Mouse (Mus musculus) G1E (cell line): ENCODE results near the gene Mfap4. TPM values are rescaled to one million over a fixed set of nuclear protein-coding genes. Genes with fewer than 3 reads are reported as not detected.

Source experiments
- ATAC-seq: 2 replicates; pipeline ENCODE4 v1.8.0; 2016; ENCODE audit warnings: mild to moderate bottlenecking; ENCODE audit not compliant: insufficient number of reproducible peaks, poor library complexity, low FRiP score, severe bottlenecking; ENCODE audit errors: extremely low read depth
- DNase-seq: peaks from one replicate; pipeline ENCODE4 v3.0.0; 2012; ENCODE audit warnings: low spot score
- H3K27me3 ChIP-seq: 2 replicates; pipeline ENCODE4 v1.6.1; 2012; ENCODE audit warnings: mild to moderate bottlenecking, low read length, inconsistent platforms; ENCODE audit not compliant: insufficient read depth
- H3K36me3 ChIP-seq: replicated peaks from 2 replicates; pipeline ENCODE3; 2012; ENCODE audit warnings: mild to moderate bottlenecking, inconsistent platforms
- H3K4me1 ChIP-seq: 2 replicates; pipeline ENCODE4 v1.6.1; 2012; ENCODE audit warnings: low read depth, low read length, inconsistent platforms, mixed read lengths; ENCODE audit not compliant: insufficient read depth
- H3K4me3 ChIP-seq: 2 replicates; pipeline ENCODE4 v1.5.1; 2012; ENCODE audit warnings: low read depth, mild to moderate bottlenecking, inconsistent platforms, low read length, moderate library complexity, mixed read lengths
- H3K9me3 ChIP-seq: replicated peaks from 2 replicates; pipeline ENCODE4 v1.6.1; 2012; ENCODE audit warnings: inconsistent platforms
- CTCF ChIP-seq: IDR thresholded peaks from 2 replicates; pipeline ENCODE4 v1.5.1; 2012; ENCODE audit warnings: low read depth, low read length, inconsistent platforms, mixed read lengths
- GATA1 ChIP-seq: IDR thresholded peaks from 2 replicates; pipeline ENCODE4 v1.6.1; 2012; ENCODE audit warnings: borderline replicate concordance, low read length, inconsistent platforms, mixed read lengths
- GATA2 ChIP-seq: IDR thresholded peaks from 2 replicates; pipeline ENCODE4 v1.6.1; 2012; ENCODE audit warnings: low read depth, low read length, inconsistent platforms, borderline replicate concordance
- POLR2AphosphoS5 ChIP-seq: IDR thresholded peaks from 2 replicates; pipeline ENCODE4 v1.6.1; 2012; ENCODE audit warnings: low read depth, low read length, inconsistent platforms; ENCODE audit not compliant: insufficient replicate concordance
- TAL1 ChIP-seq: conservative IDR thresholded peaks from 2 replicates; pipeline ENCODE4 v1.6.1; 2012; ENCODE audit warnings: low read depth, low read length, inconsistent platforms, mixed read lengths
- polyA plus RNA-seq: library from polyadenylated mRNA; stranded (reverse); fragments of >175 nt; gene quantifications from 2 replicates; pipeline ENCODE4 v1.2.3, GENCODE M21; 2012
- total RNA-seq, 2 experiments: library from RNA; stranded (forward) in 1 of 2; stranded (reverse) in 1 of 2; fragments of 200-1000 nt in 1 of 2; fragments of >200 nt in 1 of 2; fragmentation: Nextera tagmentation in 1 of 2; gene quantifications; 2 replicates each; pipeline ENCODE4 v1.2.3; 2014 to 2017

The Mfap4 gene
- total and polyA plus RNA-seq, 3 experiments: 0.33 TPM; not detected in 2

GRCm38 (mm10) chr11:61537362-61537761 lies 52.1 kb downstream of the Mfap4 start:
- Histone ChIP-seq H3K9me3 (no peaks in the 10 kb centered on the region), H3K4me1 (peaks cover 3% of the 10 kb centered on the region), H3K4me3 (no peak overlapping the region), H3K27me3 (no peaks in the 10 kb centered on the region), H3K36me3 (peaks cover 4% of the 10 kb centered on the region)
- DNase-seq: no peak
- no peak for ATAC-seq
- TF ChIP-seq TAL1 (no peak), POLR2AphosphoS5 (no peak), GATA2 (no peak), CTCF (no peak), GATA1 (no peak)

Other genes starting within 250 kb of the Mfap4 start
- gene Aldh3a2, start 218.0 kb upstream of the Mfap4 start, total RNA-seq (2014; fragmentation: Nextera tagmentation): 23.0 and 26.0 TPM in 2 replicates
- 22.1 and 27.0 TPM in 2 replicates for gene Aldh3a2, start 218.0 kb upstream of the Mfap4 start, total RNA-seq (2017)
- gene Aldh3a2, start 218.0 kb upstream of the Mfap4 start, polyA plus RNA-seq: 3.0 and 3.7 TPM in 2 replicates
- gene Slc47a2, start 142.6 kb upstream of the Mfap4 start, total RNA-seq (2014; fragmentation: Nextera tagmentation): not detected in 2 replicates
- not detected in 2 replicates for gene Slc47a2, start 142.6 kb upstream of the Mfap4 start, total RNA-seq (2017)
- gene Slc47a2, start 142.6 kb upstream of the Mfap4 start, polyA plus RNA-seq: not detected in 2 replicates
- not detected in 2 replicates for gene Slc47a1, start 107.1 kb upstream of the Mfap4 start, total RNA-seq (2014; fragmentation: Nextera tagmentation)
- gene Slc47a1, start 107.1 kb upstream of the Mfap4 start, total RNA-seq (2017): 0.11 TPM in 1 of 2 replicates, not detected in the other
- gene Slc47a1, start 107.1 kb upstream of the Mfap4 start, polyA plus RNA-seq: not detected in 2 replicates
- not detected in 2 replicates for gene Rnf112, start 31.3 kb upstream of the Mfap4 start, total RNA-seq (2014; fragmentation: Nextera tagmentation)
- gene Rnf112, start 31.3 kb upstream of the Mfap4 start, total RNA-seq (2017): 0.06 and 0.16 TPM in 2 replicates
- gene Rnf112, start 31.3 kb upstream of the Mfap4 start, polyA plus RNA-seq: not detected in 2 replicates
- 12.4 and 13.7 TPM in 2 replicates for gene Mapk7, start 9.0 kb downstream of the Mfap4 start, total RNA-seq (2014; fragmentation: Nextera tagmentation)
- 8.3 and 12.7 TPM in 2 replicates for gene Mapk7, start 9.0 kb downstream of the Mfap4 start, total RNA-seq (2017)
- gene Mapk7, start 9.0 kb downstream of the Mfap4 start, polyA plus RNA-seq: 32.3 and 33.1 TPM in 2 replicates
- 9.6 and 24.5 TPM in 2 replicates for gene B9d1, start 19.7 kb downstream of the Mfap4 start, total RNA-seq (2014; fragmentation: Nextera tagmentation)
- 11.2 and 22.8 TPM in 2 replicates for gene B9d1, start 19.7 kb downstream of the Mfap4 start, total RNA-seq (2017)
- gene B9d1, start 19.7 kb downstream of the Mfap4 start, polyA plus RNA-seq: 23.6 and 28.2 TPM in 2 replicates
- gene Epn2, start 94.3 kb downstream of the Mfap4 start, total RNA-seq (2014; fragmentation: Nextera tagmentation): 4.5 and 6.2 TPM in 2 replicates
- 2.3 and 2.6 TPM in 2 replicates for gene Epn2, start 94.3 kb downstream of the Mfap4 start, total RNA-seq (2017)
- 1.6 and 2.6 TPM in 2 replicates for gene Epn2, start 94.3 kb downstream of the Mfap4 start, polyA plus RNA-seq
- gene Grap, start 167.8 kb downstream of the Mfap4 start, total RNA-seq (2014; fragmentation: Nextera tagmentation): 4.3 and 6.7 TPM in 2 replicates
- 7.2 and 12.3 TPM in 2 replicates for gene Grap, start 167.8 kb downstream of the Mfap4 start, total RNA-seq (2017)
- 10.0 and 11.6 TPM in 2 replicates for gene Grap, start 167.8 kb downstream of the Mfap4 start, polyA plus RNA-seq
- gene Fam83g, start 198.7 kb downstream of the Mfap4 start, total RNA-seq (2014; fragmentation: Nextera tagmentation): not detected in 2 replicates
- 0.05 TPM in 1 of 2 replicates, not detected in the other for gene Fam83g, start 198.7 kb downstream of the Mfap4 start, total RNA-seq (2017)
- not detected in 2 replicates for gene Fam83g, start 198.7 kb downstream of the Mfap4 start, polyA plus RNA-seq
- not detected in 2 replicates for gene Slc5a10, start 235.4 kb downstream of the Mfap4 start, total RNA-seq (2014; fragmentation: Nextera tagmentation)
- gene Slc5a10, start 235.4 kb downstream of the Mfap4 start, total RNA-seq (2017): not detected in 2 replicates
- not detected in 2 replicates for gene Slc5a10, start 235.4 kb downstream of the Mfap4 start, polyA plus RNA-seq